Mouse (Mus musculus) thymus, adult 2 months (tissue): ENCODE measurements at regions not wholly inside any gene's neighbourhood (a gene's known extent, or its start where the extent isn't known, plus 50 kb on each side); places are given as distances from the start of the nearest gene placed in this dataset.

Experiments used
- DNase-seq: peaks from one replicate; pipeline ENCODE4 v3.0.0; 2021
- H3K27ac ChIP-seq: fragments of 200-500 bp; 2 replicates; pipeline ENCODE4 v1.5.1; 2012; ENCODE audit warnings: low read length, control low read depth; ENCODE audit not compliant: control insufficient read depth, insufficient read depth
- H3K27me3 ChIP-seq: fragments of 200-500 bp; 2 replicates; pipeline ENCODE4 v1.6.1; 2012; ENCODE audit warnings: mild to moderate bottlenecking, low read length, moderate library complexity, mixed read lengths; ENCODE audit not compliant: control insufficient read depth, insufficient read depth
- H3K36me3 ChIP-seq: fragments of 200-500 bp; 2 replicates; pipeline ENCODE4 v1.6.1; 2012; ENCODE audit warnings: mild to moderate bottlenecking, low read length, moderate library complexity; ENCODE audit not compliant: control insufficient read depth, insufficient read depth
- H3K4me1 ChIP-seq: fragments of 200-500 bp; replicated peaks from 2 replicates; pipeline ENCODE4 v1.6.1; 2012; ENCODE audit warnings: low read length; ENCODE audit not compliant: control insufficient read depth, insufficient read depth
- H3K4me3 ChIP-seq: fragments of 200-500 bp; 2 replicates; pipeline ENCODE4 v1.5.1; 2012; ENCODE audit warnings: mild to moderate bottlenecking, low read length, control low read depth, moderate library complexity; ENCODE audit not compliant: control insufficient read depth, insufficient read depth
- CTCF ChIP-seq: fragments of 200-500 bp; IDR thresholded peaks from 2 replicates; pipeline ENCODE4 v1.5.1; 2012; ENCODE audit warnings: mild to moderate bottlenecking, control low read depth, low read length, moderate library complexity, borderline replicate concordance; ENCODE audit not compliant: control insufficient read depth, poor library complexity, insufficient read depth; ENCODE audit errors: extremely low read depth
- POLR2A ChIP-seq: fragments of 200-500 bp; IDR thresholded peaks from 2 replicates; pipeline ENCODE4 v1.6.1; 2012; ENCODE audit warnings: mild to moderate bottlenecking, low read length, control low read depth, moderate library complexity; ENCODE audit not compliant: control insufficient read depth, poor library complexity, insufficient read depth; ENCODE audit errors: extremely low read depth
- WGBS: fragments of 180-500 bp; shearing (Covaris S2); methylation state at CpG from one replicate; pipeline ENCODE4 v1.1.7; 2018; 5-methylcytosine and 5-hydroxymethylcytosine counted together

DNA sequence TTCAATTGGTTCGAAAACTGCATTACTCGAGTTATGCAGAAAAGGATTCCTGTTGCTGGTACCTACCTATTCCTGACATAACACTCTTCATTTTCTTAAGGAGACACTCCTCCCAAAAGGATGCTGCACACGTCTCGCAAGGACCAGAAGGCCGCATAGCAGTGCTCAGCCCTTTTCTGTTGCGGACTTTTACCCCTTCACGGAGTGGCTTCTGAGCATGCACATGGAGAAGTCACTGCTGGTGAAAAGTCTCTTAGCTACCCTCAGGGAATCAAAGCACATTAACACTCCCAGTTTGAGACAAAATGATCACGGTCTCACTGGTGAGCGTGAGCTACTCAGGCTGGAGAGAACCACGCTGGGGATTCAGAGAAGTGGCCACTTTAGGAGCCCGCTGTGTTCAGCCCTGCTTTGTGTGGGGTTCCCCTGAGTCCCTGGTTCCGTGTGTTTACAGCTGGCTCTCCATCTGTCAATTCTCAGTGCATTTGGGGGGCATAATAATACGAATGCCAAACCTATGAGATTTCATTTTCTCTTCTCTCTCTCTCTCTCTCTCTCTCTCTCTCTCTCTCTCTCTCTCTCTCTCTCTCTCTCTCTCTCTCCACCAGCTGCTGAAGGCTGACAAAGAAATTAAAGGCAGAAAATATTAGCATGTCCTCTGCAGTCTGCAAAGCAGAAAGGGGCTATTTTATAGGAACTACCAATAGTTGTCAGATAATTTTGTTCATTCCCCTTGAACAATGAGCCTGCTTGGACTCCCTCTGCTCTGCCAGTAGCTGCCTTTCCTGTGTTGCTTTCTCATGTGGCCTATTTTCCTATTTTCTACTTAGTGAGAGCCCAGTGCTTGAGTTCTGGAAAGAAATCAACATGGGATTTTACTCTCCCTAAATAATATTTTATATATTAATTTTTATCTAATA is 160.7 kb downstream of the Basp1 start:
- Histone ChIP-seq H3K27ac (no peak overlapping the region), H3K4me1 (no peaks in the 10 kb centered on the region), H3K4me3 (no peak overlapping the region), H3K36me3 (no peaks in the 10 kb centered on the region), H3K27me3 (no peaks in the 10 kb centered on the region)
- TF ChIP-seq CTCF (no peak), POLR2A (no peak)
- DNase-seq, result no peak
- 90% methylated on average over 13 of the region's 13 CpGs for WGBS

DNA sequence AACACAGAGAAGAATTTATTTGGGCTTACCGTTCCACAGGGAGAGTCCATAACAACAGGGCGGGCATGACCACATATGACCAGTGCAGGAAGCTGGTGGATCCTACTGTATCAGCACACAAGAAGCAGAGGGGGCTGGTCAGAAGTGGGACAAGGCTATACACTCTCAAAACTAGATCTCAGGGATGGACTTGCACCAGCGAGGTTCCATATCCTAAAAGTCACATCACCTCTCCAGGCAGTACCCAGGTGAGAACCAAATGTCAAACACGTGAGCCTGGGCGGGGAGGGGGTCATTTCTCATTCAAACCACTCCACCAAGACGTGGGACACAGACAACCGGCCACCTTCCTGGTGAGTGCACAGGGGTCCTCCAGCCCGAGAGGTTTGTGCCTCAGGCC is 167.9 kb downstream of the Basp1 start:
- DNase-seq, result no peak
- H3K4me1 ChIP-seq, result no peaks in the 10 kb centered on the region
- no peaks in the 10 kb centered on the region for H3K27me3 ChIP-seq
- TF ChIP-seq CTCF (no peak), POLR2A (no peak)
- H3K27ac ChIP-seq, result no peak overlapping the region
- WGBS, result 95% methylated on average over 8 of the region's 8 CpGs
- H3K4me3 ChIP-seq, result no peak overlapping the region
- H3K36me3 ChIP-seq, result no peaks in the 10 kb centered on the region

DNA sequence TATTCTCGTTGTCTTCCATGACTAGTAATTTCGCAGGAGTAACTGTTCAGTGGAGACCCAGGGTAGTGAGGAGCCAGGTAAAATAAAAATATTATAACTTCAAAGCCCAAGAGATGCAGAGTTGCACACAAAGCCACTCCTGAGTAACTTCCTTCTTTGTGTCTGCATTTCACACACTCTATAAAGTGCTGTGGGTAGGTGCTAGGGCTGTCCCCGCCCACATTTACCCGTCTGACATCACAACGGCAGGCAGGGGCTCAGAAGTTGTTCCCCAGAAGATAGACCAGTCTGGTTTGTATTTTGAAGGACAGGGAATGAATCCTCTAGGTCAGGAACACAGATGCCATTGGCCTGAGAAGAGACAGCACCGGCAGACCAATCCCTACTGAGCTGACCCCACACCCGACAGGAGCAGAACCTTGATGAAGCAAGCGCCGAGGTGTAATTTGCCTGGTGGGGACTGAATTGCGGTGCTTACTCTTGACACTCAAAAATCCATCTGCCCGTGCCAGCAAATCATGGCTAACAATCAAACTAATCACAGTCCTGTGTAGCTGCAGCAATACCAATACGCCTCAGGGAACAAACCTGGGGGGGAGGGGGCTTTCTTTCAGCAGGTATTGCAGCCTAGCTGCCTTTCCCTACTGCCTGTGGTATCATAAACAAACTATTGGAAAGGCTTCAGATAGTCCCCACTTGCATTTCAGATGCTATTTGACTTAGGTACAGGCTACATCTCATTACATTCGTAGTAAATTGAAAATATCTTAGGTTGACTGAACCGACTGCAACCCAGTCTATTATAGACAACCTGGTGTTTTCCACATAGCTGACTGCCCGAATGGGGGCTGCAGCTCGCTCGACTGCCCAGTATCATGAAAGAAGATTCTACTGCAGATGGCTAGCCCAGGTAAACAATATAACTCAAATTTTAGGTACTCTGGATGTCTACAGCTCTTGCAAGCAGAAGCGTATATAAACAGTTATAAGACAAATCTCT is 175.6 kb downstream of the Basp1 start:
- TF ChIP-seq CTCF (no peak), POLR2A (no peak)
- Histone ChIP-seq H3K4me1 (peaks cover 2% of the 10 kb centered on the region; the same call in 1 of the 2 replicates), H3K27me3 (no peaks in the 10 kb centered on the region), H3K4me3 (no peak overlapping the region), H3K27ac (no peak overlapping the region), H3K36me3 (no peaks in the 10 kb centered on the region)
- no peak for DNase-seq
- WGBS, result 86% methylated on average over 18 of the region's 18 CpGs

GRCm38 (mm10) chr15:25236191-25236723 is 177.3 kb downstream of the Basp1 start:
- WGBS, result 84% methylated on average over 6 of the region's 6 CpGs
- Histone ChIP-seq H3K27me3 (no peaks in the 10 kb centered on the region), H3K36me3 (no peaks in the 10 kb centered on the region), H3K27ac (no peak overlapping the region), H3K4me3 (no peak overlapping the region), H3K4me1 (peaks cover 2% of the 10 kb centered on the region; the same call in 1 of the 2 replicates)
- no peak for TF ChIP-seq POLR2A
- TF ChIP-seq CTCF, result no peak
- no peak for DNase-seq

GRCm38 (mm10) chr15:25234064-25234700 is 179.4 kb downstream of the Basp1 start:
- Histone ChIP-seq H3K27me3 (no peaks in the 10 kb centered on the region), H3K36me3 (no peaks in the 10 kb centered on the region), H3K27ac (no peak overlapping the region), H3K4me3 (no peak overlapping the region), H3K4me1 (peaks cover 2% of the 10 kb centered on the region; the same call in 1 of the 2 replicates)
- DNase-seq, result no peak
- TF ChIP-seq CTCF (no peak), POLR2A (no peak)
- WGBS, result 98% methylated on average over 10 of the region's 10 CpGs
